In genomic region chr14:100457870-100458726, GRCm38 (mm10) we compare ENCODE assay signal across 8 mouse cellular contexts.
DNase-seq lines count a peak whose midpoint lies in the region; ATAC-seq and TF ChIP-seq lines count a peak whose summit lies in the region.

No protein-coding gene starts in this region.

- H3K4me1 ChIP-seq in heart, embryonic 13.5 days = peaks cover 41% of the 10 kb centered on the region
- peaks cover 18% of the 10 kb centered on the region for H3K4me1 ChIP-seq in heart, embryonic 11.5 days (ENCODE audit: control insufficient read depth, insufficient read depth, low read length)
- peaks cover 37% of the 10 kb centered on the region for H3K4me1 ChIP-seq in embryonic facial prominence, embryonic 14.5 days (ENCODE audit: control insufficient read depth, insufficient read depth, low read length)
- peaks cover 37% of the 10 kb centered on the region for H3K4me1 ChIP-seq in kidney, embryonic 16.5 days (ENCODE audit: insufficient read depth, low read length)
- H3K4me1 ChIP-seq in midbrain, embryonic 13.5 days (replicated peaks) = peaks cover 44% of the 10 kb centered on the region
- peaks cover 8% of the 10 kb centered on the region for H3K4me1 ChIP-seq in thymus, adult 2 months (replicated peaks; ENCODE audit: control insufficient read depth, insufficient read depth, low read length)

- WGBS in heart, embryonic 13.5 days = 44% methylated on average over 7 of the region's 7 CpGs
- WGBS in heart, embryonic 11.5 days (ENCODE audit: insufficient replicate concordance) = 50% methylated on average over 7 of the region's 7 CpGs
- WGBS in embryonic facial prominence, embryonic 14.5 days = 39% methylated on average over 7 of the region's 7 CpGs
- 35% methylated on average over 7 of the region's 7 CpGs for WGBS in kidney, embryonic 16.5 days
- WGBS in midbrain, embryonic 13.5 days = 28% methylated on average over 7 of the region's 7 CpGs
- 68% methylated on average over 7 of the region's 7 CpGs for WGBS in thymus, adult 2 months

- H3K36me3 ChIP-seq in heart, embryonic 13.5 days = no peaks in the 10 kb centered on the region
- no peaks in the 10 kb centered on the region for H3K36me3 ChIP-seq in heart, embryonic 11.5 days (ENCODE audit: control insufficient read depth, insufficient read depth, low read length)
- no peaks in the 10 kb centered on the region for H3K36me3 ChIP-seq in embryonic facial prominence, embryonic 14.5 days (ENCODE audit: control insufficient read depth, insufficient read depth, low read length)
- H3K36me3 ChIP-seq in kidney, embryonic 16.5 days (ENCODE audit: insufficient read depth, low read length) = no peaks in the 10 kb centered on the region
- H3K36me3 ChIP-seq in midbrain, embryonic 13.5 days = no peaks in the 10 kb centered on the region
- no peaks in the 10 kb centered on the region for H3K36me3 ChIP-seq in thymus, adult 2 months (ENCODE audit: control insufficient read depth, insufficient read depth, low read length)

- H3K9ac ChIP-seq in heart, embryonic 13.5 days = no peak overlapping the region
- no peak overlapping the region for H3K9ac ChIP-seq in heart, embryonic 11.5 days (ENCODE audit: low read depth, low read length)
- H3K9ac ChIP-seq in embryonic facial prominence, embryonic 14.5 days (ENCODE audit: low read depth, low read length) = no peak overlapping the region
- H3K9ac ChIP-seq in kidney, embryonic 16.5 days (replicated peaks; ENCODE audit: low read length) = no peak overlapping the region
- peak overlapping the region; percentile 21; the same call in 1 of the 2 replicates for H3K9ac ChIP-seq in midbrain, embryonic 13.5 days (replicated peaks)

- TF ChIP-seq CTCF in thymus, adult 2 months (IDR thresholded peaks at IDR 0.05; ENCODE audit: borderline replicate concordance, control insufficient read depth, extremely low read depth, insufficient read depth, low read length, poor library complexity) = no peak

- no peak for ATAC-seq in heart, embryonic 13.5 days (ENCODE audit: extremely low read depth, insufficient number of reproducible peaks, low FRiP score, low TSS enrichment)
- ATAC-seq in heart, embryonic 11.5 days (replicated peaks; ENCODE audit: insufficient number of reproducible peaks, low FRiP score, low TSS enrichment) = no peak
- no peak for ATAC-seq in embryonic facial prominence, embryonic 14.5 days (ENCODE audit: low read depth)
- ATAC-seq in kidney, embryonic 16.5 days (ENCODE audit: low FRiP score, low TSS enrichment) = no peak
- no peak for ATAC-seq in midbrain, embryonic 13.5 days

- no peak for DNase-seq in embryonic facial prominence, embryonic 14.5 days (ENCODE audit: low spot score)
- no peak for DNase-seq in thymus, adult 2 months
- DNase-seq in spleen, adult 12 weeks (ENCODE audit: low spot score) = no peak
- DNase-seq in adipocyte (ENCODE audit: low spot score) = no peak

- H3K4me3 ChIP-seq in heart, embryonic 13.5 days = no peak overlapping the region
- no peak overlapping the region for H3K4me3 ChIP-seq in heart, embryonic 11.5 days (ENCODE audit: low read depth, low read length)
- no peak overlapping the region for H3K4me3 ChIP-seq in embryonic facial prominence, embryonic 14.5 days (ENCODE audit: low read depth, low read length)
- H3K4me3 ChIP-seq in kidney, embryonic 16.5 days (ENCODE audit: low read length) = no peak overlapping the region
- no peak overlapping the region for H3K4me3 ChIP-seq in midbrain, embryonic 13.5 days (replicated peaks)
- no peak overlapping the region for H3K4me3 ChIP-seq in thymus, adult 2 months (ENCODE audit: control insufficient read depth, insufficient read depth, low read length)

- H3K9me3 ChIP-seq in heart, embryonic 13.5 days = no peaks in the 10 kb centered on the region
- no peaks in the 10 kb centered on the region for H3K9me3 ChIP-seq in heart, embryonic 11.5 days (replicated peaks; ENCODE audit: control insufficient read depth, low read length)
- H3K9me3 ChIP-seq in embryonic facial prominence, embryonic 14.5 days (ENCODE audit: control insufficient read depth, low read length) = no peaks in the 10 kb centered on the region
- H3K9me3 ChIP-seq in kidney, embryonic 16.5 days (ENCODE audit: low read length) = no peaks in the 10 kb centered on the region
- H3K9me3 ChIP-seq in midbrain, embryonic 13.5 days = no peaks in the 10 kb centered on the region

- H3K27me3 ChIP-seq in heart, embryonic 13.5 days (replicated peaks) = no peaks in the 10 kb centered on the region
- H3K27me3 ChIP-seq in heart, embryonic 11.5 days (ENCODE audit: control insufficient read depth, insufficient read depth, low read length) = no peaks in the 10 kb centered on the region
- no peaks in the 10 kb centered on the region for H3K27me3 ChIP-seq in embryonic facial prominence, embryonic 14.5 days (replicated peaks; ENCODE audit: control insufficient read depth, insufficient read depth, low read length)
- H3K27me3 ChIP-seq in kidney, embryonic 16.5 days (ENCODE audit: insufficient read depth, low read length) = no peaks in the 10 kb centered on the region
- no peaks in the 10 kb centered on the region for H3K27me3 ChIP-seq in midbrain, embryonic 13.5 days
- H3K27me3 ChIP-seq in thymus, adult 2 months (ENCODE audit: control insufficient read depth, insufficient read depth, low read length) = no peaks in the 10 kb centered on the region

- H3K27ac ChIP-seq in heart, embryonic 13.5 days (replicated peaks) = 0 out of 2 replicates have a peak overlapping the region, but pooled peaks have one; percentile 13
- H3K27ac ChIP-seq in heart, embryonic 11.5 days (ENCODE audit: low read depth, low read length) = no peak overlapping the region
- H3K27ac ChIP-seq in embryonic facial prominence, embryonic 14.5 days (replicated peaks; ENCODE audit: low read depth, low read length) = peak overlapping the region; percentile 42; the same call in 1 of the 2 replicates
- H3K27ac ChIP-seq in kidney, embryonic 16.5 days (ENCODE audit: low read length) = peak overlapping the region; percentile 77
- peak overlapping the region; percentile 87 for H3K27ac ChIP-seq in midbrain, embryonic 13.5 days
- H3K27ac ChIP-seq in thymus, adult 2 months (ENCODE audit: control insufficient read depth, insufficient read depth, low read length) = no peak overlapping the region

- no peak for TF ChIP-seq POLR2A in thymus, adult 2 months (IDR thresholded peaks at IDR 0.05; ENCODE audit: control insufficient read depth, extremely low read depth, insufficient read depth, low read length, poor library complexity)

- no peak overlapping the region for H3K4me2 ChIP-seq in heart, embryonic 13.5 days
- no peak overlapping the region for H3K4me2 ChIP-seq in heart, embryonic 11.5 days
- H3K4me2 ChIP-seq in embryonic facial prominence, embryonic 14.5 days (ENCODE audit: low read depth, low read length) = no peak overlapping the region
- H3K4me2 ChIP-seq in kidney, embryonic 16.5 days (replicated peaks; ENCODE audit: low read depth, low read length) = no peak overlapping the region
- H3K4me2 ChIP-seq in midbrain, embryonic 13.5 days (replicated peaks) = peak overlapping the region; percentile 13; the same call in 1 of the 2 replicates

Comparison
In these comparisons a context has a peak if more than half of its experiments do, and no peak if none do; other contexts are left out.
1. H3K27ac ChIP-seq: peak in heart, embryonic 13.5 days (single experiment), embryonic facial prominence, embryonic 14.5 days (single experiment), kidney, embryonic 16.5 days (single experiment) and midbrain, embryonic 13.5 days (single experiment); none in heart, embryonic 11.5 days (single experiment) and thymus, adult 2 months (single experiment).